Mouse (Mus musculus) kidney, adult 8-10 months (tissue): ENCODE measurements around the gene Tnfrsf25.

ENCODE experiments used
- DNase-seq, 2 experiments: peaks; one replicate each; pipeline ENCODE4 v3.0.0; 2022

Tnfrsf25 gene

DNA sequence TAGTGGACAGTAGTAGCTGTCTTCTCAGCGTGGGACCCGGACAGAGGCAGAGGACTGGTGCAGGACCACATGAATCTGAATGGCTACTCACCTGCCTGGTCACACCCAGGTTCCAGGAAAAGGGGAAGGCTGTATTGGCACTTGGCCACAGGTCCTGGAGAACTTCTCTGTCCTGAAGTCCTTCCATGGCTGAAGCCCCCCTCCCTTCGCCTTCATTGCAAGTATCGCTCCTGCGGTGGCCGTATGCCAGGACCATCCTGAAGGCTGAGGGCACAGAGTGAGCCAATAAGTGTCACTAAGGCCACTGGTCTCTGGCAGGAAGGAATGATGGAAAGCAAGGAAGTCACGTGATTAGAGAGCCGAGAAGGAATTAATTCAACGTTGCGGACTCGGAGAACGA lies 21.5 kb upstream of the Tnfrsf25 start:
- no peak for DNase-seq

DNA sequence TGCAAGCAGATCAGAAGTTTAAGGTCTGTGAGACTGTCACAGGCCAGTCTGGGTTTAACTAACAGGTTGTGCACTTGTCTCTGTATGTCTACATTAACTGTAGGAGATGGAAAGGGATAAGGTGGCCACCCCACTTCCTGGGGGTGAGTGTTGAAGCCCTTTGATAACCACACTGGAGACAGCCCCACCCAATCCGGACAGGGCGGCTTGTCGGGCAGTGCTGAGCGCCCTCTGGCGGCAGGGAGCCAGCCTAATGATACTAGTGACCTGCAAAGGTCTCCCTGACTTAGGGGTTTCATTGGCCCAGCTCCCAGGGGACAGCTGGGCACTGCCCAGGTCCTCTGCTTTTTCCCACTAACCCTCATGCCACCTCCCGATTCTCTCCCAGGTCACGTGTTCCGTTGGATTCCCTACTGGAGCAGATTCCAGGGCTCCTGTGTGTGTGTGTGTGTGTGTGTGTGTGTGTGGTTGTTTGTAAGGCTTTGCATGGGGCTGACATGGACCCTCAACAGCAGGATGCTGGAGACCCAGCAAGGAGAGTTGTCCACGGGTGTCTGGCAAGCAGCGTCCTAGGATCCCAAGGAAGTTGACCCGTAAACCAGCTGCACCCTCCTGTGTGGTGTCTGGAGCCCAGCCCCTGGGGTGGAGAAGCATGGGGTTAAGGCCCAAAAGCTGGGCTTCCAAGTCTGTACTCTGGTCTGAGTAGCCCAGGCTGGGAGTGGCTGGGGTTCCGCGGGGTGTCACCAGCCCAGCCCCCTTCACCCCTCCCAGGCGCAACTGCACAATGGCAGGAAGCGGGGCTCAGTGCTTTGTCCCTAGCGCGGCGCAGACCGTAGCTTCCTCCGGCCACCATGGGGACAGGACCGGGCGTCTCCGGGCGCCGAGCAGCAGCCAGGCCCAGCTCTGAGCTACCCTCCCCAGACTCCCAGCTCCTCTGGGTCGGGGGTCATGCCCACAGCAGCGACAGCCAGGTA lies 19.5 kb upstream of the Tnfrsf25 start:
- peak; percentile 66 to 83 for DNase-seq

GRCm38 (mm10) chr4:152096927-152097326 lies 18.8 kb upstream of the Tnfrsf25 start:
- no peak for DNase-seq

- no peak for DNase-seq
Measured at GRCm38 (mm10) chr4:152097911-152098799, 17.6 kb upstream of the Tnfrsf25 start.

GRCm38 (mm10) chr4:152100541-152100940 lies 15.2 kb upstream of the Tnfrsf25 start:
- DNase-seq: no peak

DNA sequence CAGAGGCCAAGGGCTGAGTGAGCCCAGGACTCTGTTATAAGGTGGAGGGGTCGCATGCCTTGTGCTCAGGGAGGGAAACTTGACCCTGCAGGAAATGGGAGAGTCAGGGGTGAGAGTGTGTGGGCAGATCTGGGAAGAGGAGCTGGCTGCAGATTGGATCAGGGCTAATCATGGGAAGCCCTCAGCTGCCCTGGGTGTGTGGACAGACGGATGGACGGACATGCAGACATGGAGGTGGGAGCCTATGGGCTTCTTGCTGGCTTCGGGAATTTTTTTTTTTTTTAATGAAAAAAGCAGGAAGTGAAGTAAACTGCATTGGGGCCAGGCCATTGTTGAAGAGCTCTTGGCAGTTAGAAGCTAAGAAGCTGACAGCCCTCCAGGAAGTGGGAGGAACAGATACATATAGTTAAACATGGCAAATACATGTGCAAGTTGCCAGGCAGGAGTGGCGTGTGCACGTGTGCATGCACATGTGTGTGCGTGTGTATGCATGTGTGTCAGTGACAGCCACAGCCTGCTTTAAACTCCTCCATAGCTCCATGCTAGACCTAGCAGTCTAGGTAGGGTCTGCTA lies 14.6 kb upstream of the Tnfrsf25 start:
- DNase-seq: no peak

GRCm38 (mm10) chr4:152101921-152102320 lies 13.8 kb upstream of the Tnfrsf25 start:
- DNase-seq: no peak

GRCm38 (mm10) chr4:152103025-152103424 lies 12.7 kb upstream of the Tnfrsf25 start:
- DNase-seq: peak; percentile 69 to 90

DNA sequence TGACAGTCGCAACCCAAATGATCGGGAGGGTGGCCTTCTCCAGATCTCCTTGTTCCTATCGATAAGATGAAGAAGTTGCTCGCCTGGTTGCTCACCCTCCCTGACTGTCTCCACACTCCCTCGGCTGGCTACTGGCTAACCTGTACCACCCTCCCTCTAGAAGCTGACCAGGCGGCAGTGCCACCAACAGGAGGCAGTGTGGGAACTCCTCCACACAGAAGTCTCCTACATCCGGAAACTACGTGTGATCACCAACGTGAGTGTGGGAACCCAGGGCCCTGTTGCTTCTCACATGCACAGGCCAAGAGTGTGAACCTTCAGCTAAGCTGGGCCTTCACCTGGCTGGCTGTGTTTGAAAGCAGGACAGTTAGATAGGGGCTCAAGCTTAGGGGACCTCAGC lies 9.0 kb upstream of the Tnfrsf25 start:
- peak in 1 of 2 experiments; percentile 44 for DNase-seq

DNA sequence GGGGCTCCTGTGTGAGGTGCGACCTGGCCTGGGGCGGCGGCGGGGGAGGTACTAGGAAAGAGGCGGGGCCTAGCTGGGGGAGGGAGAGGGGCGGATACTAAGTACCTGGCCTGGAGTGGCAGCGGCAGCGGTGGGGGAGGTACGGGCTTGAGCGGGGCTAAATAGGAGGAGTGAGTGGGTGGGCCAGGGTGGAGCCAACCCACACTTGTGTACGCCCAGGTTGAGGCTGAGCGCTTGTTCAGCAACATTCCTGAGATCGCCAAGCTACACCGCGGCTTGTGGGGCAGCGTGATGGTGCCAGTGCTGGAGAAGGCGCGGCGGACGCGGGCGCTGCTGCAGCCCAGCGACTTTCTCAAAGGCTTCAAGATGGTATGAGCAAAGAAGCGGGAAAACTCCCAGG lies 8.2 kb upstream of the Tnfrsf25 start:
- peak; percentile 92 to 94 for DNase-seq

GRCm38 (mm10) chr4:152107971-152108509 lies 7.7 kb upstream of the Tnfrsf25 start:
- peak; percentile 91 to 93 for DNase-seq

DNA sequence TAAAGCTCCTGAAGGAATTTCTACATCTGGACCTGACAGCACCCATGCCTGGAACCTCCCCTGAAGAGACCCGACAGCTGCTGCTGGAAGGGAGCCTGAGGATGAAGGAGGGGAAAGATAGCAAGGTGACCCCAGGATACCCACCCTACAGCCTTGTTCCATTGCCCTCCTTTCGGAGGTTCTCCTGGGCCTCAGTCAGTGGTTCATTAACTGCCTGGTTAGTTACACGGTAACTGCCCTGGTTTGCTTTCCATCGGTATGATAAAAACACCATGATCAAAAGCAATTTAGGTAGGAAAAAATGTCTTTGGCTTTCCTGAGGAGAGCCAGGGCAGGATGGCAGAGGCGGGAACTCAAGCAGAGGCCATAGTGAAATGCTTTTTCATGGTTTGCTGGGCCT lies 7.1 kb upstream of the Tnfrsf25 start:
- DNase-seq: peak; percentile 37 to 46

GRCm38 (mm10) chr4:152109509-152109908 lies 6.2 kb upstream of the Tnfrsf25 start:
- no peak for DNase-seq

DNA sequence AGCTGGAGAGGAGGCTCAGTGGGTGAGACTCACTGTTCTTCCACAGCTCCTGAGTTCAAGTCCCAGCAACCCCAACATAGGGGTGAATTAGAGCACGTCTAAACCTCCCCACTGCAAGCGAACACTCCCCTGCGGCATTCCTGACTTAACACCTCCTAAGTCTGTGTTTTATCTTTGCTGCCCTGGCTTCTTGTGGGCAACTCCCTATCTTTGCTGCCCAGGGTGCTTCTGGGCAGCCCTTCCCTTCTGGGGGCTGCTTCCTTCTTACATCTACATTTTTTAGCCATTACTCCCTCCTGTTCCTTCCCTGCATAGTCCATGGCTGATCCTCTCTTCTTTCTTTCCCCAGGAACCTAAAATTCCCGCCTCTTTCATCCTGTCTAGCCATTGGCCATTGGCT lies 5.0 kb upstream of the Tnfrsf25 start:
- DNase-seq: no peak

- DNase-seq: no peak
Measured at GRCm38 (mm10) chr4:152112329-152112728, 3.4 kb upstream of the Tnfrsf25 start.

- no peak for DNase-seq
Measured at GRCm38 (mm10) chr4:152114080-152114479, 1.7 kb upstream of the Tnfrsf25 start.

- no peak for DNase-seq
Measured at GRCm38 (mm10) chr4:152117538-152117937, 1.8 kb downstream of the Tnfrsf25 start.

DNA sequence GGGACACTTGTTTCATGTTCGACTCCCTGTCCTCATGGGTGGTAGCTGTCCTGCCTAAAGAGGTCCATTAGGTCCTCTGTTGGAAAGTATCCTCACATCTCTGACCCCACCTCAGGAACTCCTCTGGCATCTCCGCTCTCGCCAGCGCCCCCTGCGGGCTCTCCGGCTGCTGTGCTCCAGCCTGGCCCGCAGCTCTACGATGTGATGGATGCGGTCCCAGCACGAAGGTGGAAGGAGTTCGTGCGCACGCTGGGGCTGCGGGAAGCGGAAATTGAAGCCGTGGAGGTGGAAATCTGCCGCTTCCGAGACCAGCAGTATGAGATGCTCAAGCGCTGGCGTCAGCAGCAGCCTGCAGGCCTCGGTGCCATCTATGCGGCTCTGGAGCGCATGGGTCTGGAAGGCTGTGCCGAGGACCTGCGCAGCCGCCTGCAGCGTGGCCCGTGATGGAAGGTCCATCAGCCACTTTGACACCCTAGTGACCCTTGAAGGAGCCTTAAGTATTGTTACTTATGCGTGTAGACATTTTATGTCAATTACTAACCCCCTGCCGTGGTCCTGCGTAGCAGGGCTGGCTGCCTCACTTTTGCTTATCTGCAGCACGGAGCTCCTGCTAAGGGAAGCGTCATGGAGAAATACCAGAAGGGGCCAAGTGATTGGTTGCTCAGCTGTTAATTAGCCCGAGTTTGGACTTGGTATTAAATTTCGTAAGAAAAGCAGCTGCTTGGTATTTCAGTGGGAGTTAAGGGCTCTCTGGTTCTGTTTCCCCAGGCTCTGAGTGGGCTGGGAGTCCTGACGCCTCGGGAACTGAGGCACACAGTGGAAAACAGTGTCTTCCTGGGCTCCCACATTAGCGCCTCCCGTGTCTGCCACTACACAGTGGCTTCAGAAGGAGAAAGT lies 3.9 kb downstream of the Tnfrsf25 start:
- peak in 1 of 2 experiments; percentile 60 for DNase-seq

- DNase-seq: no peak
Measured at GRCm38 (mm10) chr4:152120311-152121182, 4.8 kb downstream of the Tnfrsf25 start.

DNA sequence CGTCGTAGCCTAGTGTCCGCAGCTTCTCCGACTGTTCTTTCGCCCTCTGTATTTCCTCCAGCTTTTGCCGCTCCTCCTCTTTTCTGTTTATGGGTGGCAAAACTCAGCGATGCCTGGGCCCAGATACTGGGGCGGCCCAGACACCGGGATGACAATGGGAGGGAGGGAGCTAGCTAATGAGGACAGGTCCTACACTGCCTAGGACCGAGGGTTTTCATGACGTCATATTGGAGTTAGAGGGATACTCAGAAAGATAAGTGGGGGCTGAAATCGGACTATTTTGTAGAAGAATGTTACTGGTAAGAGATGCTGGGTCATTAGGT lies 5.4 kb downstream of the Tnfrsf25 start:
- DNase-seq: no peak
